Mouse (Mus musculus) bone marrow, adult 2 months (tissue): Measurements from ENCODE around the gene Pde6b.

ENCODE experiments used
- CTCF ChIP-seq: fragments of 200-500 bp; IDR thresholded peaks from 2 replicates; pipeline ENCODE4 v1.5.1; 2011; ENCODE audit warnings: low read length, control low read depth; ENCODE audit not compliant: control insufficient read depth, insufficient read depth
- POLR2A ChIP-seq: fragments of 200-500 bp; IDR thresholded peaks from 2 replicates; pipeline ENCODE4 v1.6.1; 2011; ENCODE audit warnings: low read depth, mild to moderate bottlenecking, control low read depth, low read length, borderline replicate concordance; ENCODE audit not compliant: control insufficient read depth

GRCm38 (mm10) chr5:108366984-108367841 is 21.0 kb upstream of the Pde6b start:
- TF ChIP-seq CTCF: no peak
- TF ChIP-seq POLR2A: no peak; the same call in 1 of the 2 replicates
